Mouse (Mus musculus): Measurements from ENCODE around the gene Krt77. TPM values are rescaled to one million over a fixed set of nuclear protein-coding genes. Genes with fewer than 3 reads are reported as not detected.

Krt77 gene
- polyA plus RNA-seq, 1 experiment from 2014 or later: not detected

- no peaks in the 10 kb centered on the region for H3K27me3 ChIP-seq (replicated peaks; ENCODE audit: insufficient read depth, low read length)
- 30% methylated on average over 11 of the region's 11 CpGs for WGBS
Observed at GRCm38 (mm10) chr15:101879776-101880175, 10.3 kb upstream of the Krt77 start.

GRCm38 (mm10) chr15:101878041-101878440 lies 8.5 kb upstream of the Krt77 start:
- ATAC-seq (no peak), DNase-seq (ENCODE audit: low spot score) (no peak)
- Histone ChIP-seq H3K9ac (replicated peaks; ENCODE audit: low read depth) (no peak overlapping the region), H3K4me3 (ENCODE audit: low read depth, low read length) (no peak overlapping the region), H3K27ac (ENCODE audit: low read length) (no peak overlapping the region), H3K27me3 (replicated peaks; ENCODE audit: insufficient read depth, low read length) (no peaks in the 10 kb centered on the region), H3K4me2 (replicated peaks; ENCODE audit: low read depth, low read length) (no peak overlapping the region), H3K9me3 (ENCODE audit: low read length) (no peaks in the 10 kb centered on the region), H3K4me1 (ENCODE audit: insufficient read depth, low read depth, low read length) (no peaks in the 10 kb centered on the region), H3K36me3 (ENCODE audit: insufficient read depth, low read length) (no peaks in the 10 kb centered on the region)
- WGBS: 56% methylated on average over 2 of the region's 2 CpGs
- TF ChIP-seq CTCF (IDR thresholded peaks at IDR 0.05) (no peak), EP300 (IDR thresholded peaks at IDR 0.05) (no peak)

More at GRCm38 (mm10) chr15:101879776-101880175, 10.3 kb upstream of the Krt77 start:
- ATAC-seq (no peak), DNase-seq (ENCODE audit: low spot score) (no peak)
- Histone ChIP-seq H3K4me2 (replicated peaks; ENCODE audit: low read depth, low read length) (no peak overlapping the region), H3K36me3 (ENCODE audit: insufficient read depth, low read length) (no peaks in the 10 kb centered on the region), H3K27ac (ENCODE audit: low read length) (no peak overlapping the region), H3K4me1 (ENCODE audit: insufficient read depth, low read depth, low read length) (no peaks in the 10 kb centered on the region), H3K9me3 (ENCODE audit: low read length) (no peaks in the 10 kb centered on the region), H3K4me3 (ENCODE audit: low read depth, low read length) (no peak overlapping the region), H3K9ac (replicated peaks; ENCODE audit: low read depth) (no peak overlapping the region)
- TF ChIP-seq EP300 (IDR thresholded peaks at IDR 0.05) (no peak), CTCF (IDR thresholded peaks at IDR 0.05) (no peak)

GRCm38 (mm10) chr15:101874383-101874782 lies 4.9 kb upstream of the Krt77 start:
- Histone ChIP-seq H3K4me2 (replicated peaks; ENCODE audit: low read depth, low read length) (no peak overlapping the region), H3K36me3 (ENCODE audit: insufficient read depth, low read length) (no peaks in the 10 kb centered on the region), H3K4me1 (ENCODE audit: insufficient read depth, low read depth, low read length) (no peaks in the 10 kb centered on the region), H3K27ac (ENCODE audit: low read length) (no peak overlapping the region), H3K9me3 (ENCODE audit: low read length) (no peaks in the 10 kb centered on the region), H3K9ac (replicated peaks; ENCODE audit: low read depth) (no peak overlapping the region), H3K27me3 (replicated peaks; ENCODE audit: insufficient read depth, low read length) (no peaks in the 10 kb centered on the region), H3K4me3 (ENCODE audit: low read depth, low read length) (no peak overlapping the region)
- 81% methylated on average over 1 of the region's 1 CpGs for WGBS
- DNase-seq (ENCODE audit: low spot score) (no peak), ATAC-seq (no peak)
- TF ChIP-seq CTCF (IDR thresholded peaks at IDR 0.05) (no peak), EP300 (IDR thresholded peaks at IDR 0.05) (no peak)

GRCm38 (mm10) chr15:101873231-101873630 lies 3.7 kb upstream of the Krt77 start:
- ATAC-seq: no peak
- no peaks in the 10 kb centered on the region for H3K36me3 ChIP-seq (ENCODE audit: insufficient read depth, low read length)
- no peak overlapping the region for H3K27ac ChIP-seq (ENCODE audit: low read length)
- no peak overlapping the region for H3K4me3 ChIP-seq (ENCODE audit: low read depth, low read length)
- WGBS: 71% methylated on average over 4 of the region's 4 CpGs
- no peak overlapping the region for H3K4me2 ChIP-seq (replicated peaks; ENCODE audit: low read depth, low read length)
- TF ChIP-seq EP300 (IDR thresholded peaks at IDR 0.05): no peak
- TF ChIP-seq CTCF (IDR thresholded peaks at IDR 0.05): no peak
- no peaks in the 10 kb centered on the region for H3K4me1 ChIP-seq (ENCODE audit: insufficient read depth, low read depth, low read length)
- no peak overlapping the region for H3K9ac ChIP-seq (replicated peaks; ENCODE audit: low read depth)
- no peak for DNase-seq (ENCODE audit: low spot score)
- no peaks in the 10 kb centered on the region for H3K27me3 ChIP-seq (replicated peaks; ENCODE audit: insufficient read depth, low read length)
- H3K9me3 ChIP-seq (ENCODE audit: low read length): no peaks in the 10 kb centered on the region

GRCm38 (mm10) chr15:101866754-101867153 lies 2.8 kb downstream of the Krt77 start:
- H3K27ac ChIP-seq (ENCODE audit: low read length): no peak overlapping the region
- no peak overlapping the region for H3K4me2 ChIP-seq (replicated peaks; ENCODE audit: low read depth, low read length)
- 68% methylated on average over 7 of the region's 7 CpGs for WGBS
- no peak overlapping the region for H3K9ac ChIP-seq (replicated peaks; ENCODE audit: low read depth)
- H3K36me3 ChIP-seq (ENCODE audit: insufficient read depth, low read length): no peaks in the 10 kb centered on the region
- H3K4me3 ChIP-seq (ENCODE audit: low read depth, low read length): no peak overlapping the region
- no peak for DNase-seq (ENCODE audit: low spot score)
- TF ChIP-seq EP300 (IDR thresholded peaks at IDR 0.05): no peak
- no peak for TF ChIP-seq CTCF (IDR thresholded peaks at IDR 0.05)
- no peak for ATAC-seq
- no peaks in the 10 kb centered on the region for H3K4me1 ChIP-seq (ENCODE audit: insufficient read depth, low read depth, low read length)
- H3K9me3 ChIP-seq (ENCODE audit: low read length): no peaks in the 10 kb centered on the region
- no peaks in the 10 kb centered on the region for H3K27me3 ChIP-seq (replicated peaks; ENCODE audit: insufficient read depth, low read length)

GRCm38 (mm10) chr15:101860421-101861130 lies 8.9 kb downstream of the Krt77 start:
- Histone ChIP-seq H3K9me3 (ENCODE audit: low read length) (no peaks in the 10 kb centered on the region), H3K4me2 (replicated peaks; ENCODE audit: low read depth, low read length) (no peak overlapping the region), H3K36me3 (ENCODE audit: insufficient read depth, low read length) (no peaks in the 10 kb centered on the region), H3K27me3 (replicated peaks; ENCODE audit: insufficient read depth, low read length) (0 out of 2 replicates have a peak, but pooled peaks cover 11% of the 10 kb centered on the region), H3K4me1 (ENCODE audit: insufficient read depth, low read depth, low read length) (no peaks in the 10 kb centered on the region), H3K9ac (replicated peaks; ENCODE audit: low read depth) (no peak overlapping the region), H3K4me3 (ENCODE audit: low read depth, low read length) (no peak overlapping the region), H3K27ac (ENCODE audit: low read length) (no peak overlapping the region)
- 47% methylated on average over 13 of the region's 13 CpGs for WGBS
- TF ChIP-seq CTCF (IDR thresholded peaks at IDR 0.05) (peak; percentile 34), EP300 (IDR thresholded peaks at IDR 0.05) (no peak)
- ATAC-seq (no peak), DNase-seq (ENCODE audit: low spot score) (no peak)

All from lung, postnatal 0 days (tissue).